Mouse (Mus musculus): Measurements from ENCODE around the gene Dhrs9. TPM values are rescaled to one million over a fixed set of nuclear protein-coding genes. Genes with fewer than 3 reads are reported as not detected.
A peak's percentile ranks its signal among the peaks of the same experiment; 100 is the strongest.
"Not testable (repeated sequence)": the region's sequence is repeated elsewhere in the genome, so short reads cannot be mapped to it uniquely, and the experiment has no call there.

The Dhrs9 gene
- total RNA-seq (2017), result 0.09 and 1.1 TPM in 2 replicates

DNA sequence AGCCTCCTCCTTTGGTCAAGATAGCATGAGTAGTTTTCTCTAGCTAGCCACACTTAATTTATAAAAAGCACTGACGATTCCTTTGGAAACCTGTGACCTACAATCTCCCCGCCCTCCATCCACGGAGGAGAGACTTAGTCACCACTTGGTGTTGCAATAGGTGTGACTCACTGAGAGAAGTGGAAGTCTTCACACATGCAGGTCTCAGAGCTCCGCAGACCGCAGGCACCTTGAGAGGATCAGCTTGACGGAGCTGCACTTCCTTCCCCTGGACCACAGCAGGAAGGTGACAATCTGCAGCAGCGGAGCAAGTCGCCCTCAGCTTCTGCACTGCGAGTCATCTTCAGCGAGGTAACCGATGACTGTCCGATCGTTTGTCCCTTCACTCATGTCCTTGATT is at the start of gene Dhrs9:
Gene Dhrs9 (plus strand): TSS at position 165 of the 400 bp plus-strand sequence.
- ATAC-seq (replicated peaks; ENCODE audit: low read depth, poor library complexity, severe bottlenecking), result peak; percentile 95

DNA sequence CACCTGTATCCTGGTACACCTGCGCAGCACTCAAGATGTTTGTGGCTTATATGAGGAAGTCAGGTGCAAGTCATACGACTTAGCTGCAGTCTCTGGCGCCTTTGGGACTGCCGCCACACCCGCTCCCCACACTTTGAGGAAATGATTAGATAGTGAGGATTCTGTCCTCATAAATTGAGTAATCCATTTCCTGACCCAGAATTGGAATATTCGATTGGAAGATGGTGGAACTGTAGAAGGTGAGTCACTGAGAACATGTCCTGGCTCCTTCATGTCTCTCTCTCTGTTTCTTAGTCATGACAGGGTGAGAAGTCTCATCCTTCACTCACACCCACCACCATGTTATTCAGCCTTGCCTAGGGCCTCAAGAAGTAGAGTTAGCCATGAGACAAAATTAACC is 48.7 kb upstream of the Dhrs9 start:
- not testable (repeated sequence) for ATAC-seq (replicated peaks; ENCODE audit: low read depth, poor library complexity, severe bottlenecking)

DNA sequence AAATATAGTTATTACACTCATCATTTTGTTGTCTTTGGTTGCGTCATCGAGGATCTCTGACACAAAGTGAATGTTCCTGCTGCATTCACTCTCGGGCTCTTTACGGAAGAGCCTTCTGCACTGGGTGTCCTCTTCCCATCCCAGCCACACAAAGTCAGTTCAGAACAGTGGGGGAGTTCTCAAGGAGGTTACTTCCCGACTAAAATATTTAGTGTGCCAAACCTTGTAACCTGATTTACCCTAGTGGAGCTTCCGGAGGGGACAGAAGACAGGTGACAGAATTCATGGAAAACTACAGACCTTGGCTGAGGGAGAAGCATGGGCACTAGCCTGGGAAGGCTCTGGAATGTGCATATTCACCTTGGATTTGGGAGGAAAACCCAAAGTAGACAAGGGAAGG is 38.7 kb upstream of the Dhrs9 start:
- no peak for ATAC-seq (replicated peaks; ENCODE audit: low read depth, poor library complexity, severe bottlenecking)

- ATAC-seq (replicated peaks; ENCODE audit: low read depth, poor library complexity, severe bottlenecking), result no peak
These were observed 37.6 kb upstream of the Dhrs9 start, which contains the start of gene Abcb11 for GRCm38 (mm10) chr2:69342496-69343221. Abcb11 (minus strand) TSS chr2:69342616.

DNA sequence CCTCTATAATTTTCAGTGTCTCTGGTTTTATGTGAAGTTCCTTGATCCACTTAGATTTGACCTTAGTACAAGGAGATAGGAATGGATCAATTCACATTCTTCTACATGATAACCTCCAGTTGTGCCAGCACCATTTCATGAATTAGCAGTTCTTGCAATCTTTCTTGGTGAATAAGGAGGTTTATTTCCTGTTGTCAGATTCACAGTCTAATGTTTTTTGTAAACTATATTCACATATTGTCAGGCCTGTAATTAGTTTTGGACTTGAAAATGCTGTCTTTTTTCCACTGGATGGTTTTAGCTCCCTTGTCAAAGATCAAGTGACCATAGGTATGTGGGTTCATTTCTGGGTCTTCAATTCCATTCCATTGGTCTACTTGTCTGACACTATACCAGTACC is 24.8 kb upstream of the Dhrs9 start:
- ATAC-seq (replicated peaks; ENCODE audit: low read depth, poor library complexity, severe bottlenecking), result peak; percentile 100

DNA sequence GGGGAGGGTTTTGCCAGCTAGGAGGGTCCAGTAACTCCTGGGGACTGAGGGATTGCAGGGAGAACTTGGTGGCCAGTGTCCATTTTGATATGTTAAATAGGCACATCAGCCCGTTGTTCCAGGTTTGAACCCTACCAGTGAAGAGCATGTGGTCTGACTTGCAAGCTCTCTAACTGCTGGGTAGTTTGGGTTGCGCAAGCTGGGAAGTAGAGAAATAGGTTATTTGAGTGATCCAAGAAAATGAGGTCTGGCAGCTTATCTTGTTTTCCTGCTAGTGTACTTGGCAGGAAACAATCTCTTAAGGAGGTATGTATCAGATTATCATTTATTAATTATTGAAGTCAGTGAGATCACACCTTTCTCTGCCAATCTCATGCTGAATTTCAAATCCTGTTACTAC is 15.4 kb upstream of the Dhrs9 start:
- ATAC-seq (replicated peaks; ENCODE audit: low read depth, poor library complexity, severe bottlenecking), result no peak

GRCm38 (mm10) chr2:69365275-69365674 is 15.0 kb upstream of the Dhrs9 start:
- no peak for ATAC-seq (replicated peaks; ENCODE audit: low read depth, poor library complexity, severe bottlenecking)

DNA sequence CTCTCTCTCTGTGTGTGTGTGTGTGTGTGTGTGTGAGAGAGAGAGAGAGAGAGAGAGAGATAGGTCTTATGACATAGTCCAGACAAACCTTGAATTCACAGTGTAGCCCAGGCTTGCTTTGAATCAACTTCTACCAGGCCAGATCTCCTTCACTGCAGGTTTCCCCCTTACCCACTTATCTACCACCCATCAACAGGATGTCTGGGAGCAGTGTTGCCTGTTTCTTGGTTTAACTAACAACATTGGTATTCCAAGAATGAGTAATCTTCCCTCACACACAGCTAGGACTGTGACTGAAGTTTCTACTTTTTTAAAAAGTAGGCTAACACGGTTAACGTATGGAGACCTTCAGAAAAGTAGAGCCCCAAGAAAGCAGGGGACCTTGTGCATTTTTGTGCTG is 3.5 kb upstream of the Dhrs9 start:
- no peak for ATAC-seq (replicated peaks; ENCODE audit: low read depth, poor library complexity, severe bottlenecking)

- no peak for ATAC-seq (replicated peaks; ENCODE audit: low read depth, poor library complexity, severe bottlenecking)
These were observed 444 bp upstream of the Dhrs9 start for GRCm38 (mm10) chr2:69379801-69380200.

DNA sequence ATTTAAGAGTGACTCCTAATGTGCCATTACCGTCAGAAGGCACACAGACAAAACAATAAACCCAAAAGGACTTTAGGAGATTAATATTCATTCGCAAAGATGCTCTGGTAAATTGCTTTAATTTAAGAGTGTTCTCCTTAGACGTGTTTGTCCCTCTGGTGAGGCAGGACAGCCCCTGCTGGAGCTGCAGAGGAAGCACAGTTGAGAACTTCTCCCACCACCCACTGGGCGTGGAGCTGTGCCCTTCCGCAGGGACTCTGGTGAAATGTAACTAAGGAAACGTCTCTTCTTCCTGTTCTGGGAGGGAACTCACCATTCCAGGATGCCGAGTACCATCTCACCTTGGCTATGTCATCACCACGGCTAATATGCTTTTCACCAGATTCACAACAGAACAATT is 1.5 kb downstream of the Dhrs9 start:
- ATAC-seq (replicated peaks; ENCODE audit: low read depth, poor library complexity, severe bottlenecking), result peak; percentile 57

GRCm38 (mm10) chr2:69382838-69383237 is 2.6 kb downstream of the Dhrs9 start:
- peak; percentile 28 for ATAC-seq (replicated peaks; ENCODE audit: low read depth, poor library complexity, severe bottlenecking)

DNA sequence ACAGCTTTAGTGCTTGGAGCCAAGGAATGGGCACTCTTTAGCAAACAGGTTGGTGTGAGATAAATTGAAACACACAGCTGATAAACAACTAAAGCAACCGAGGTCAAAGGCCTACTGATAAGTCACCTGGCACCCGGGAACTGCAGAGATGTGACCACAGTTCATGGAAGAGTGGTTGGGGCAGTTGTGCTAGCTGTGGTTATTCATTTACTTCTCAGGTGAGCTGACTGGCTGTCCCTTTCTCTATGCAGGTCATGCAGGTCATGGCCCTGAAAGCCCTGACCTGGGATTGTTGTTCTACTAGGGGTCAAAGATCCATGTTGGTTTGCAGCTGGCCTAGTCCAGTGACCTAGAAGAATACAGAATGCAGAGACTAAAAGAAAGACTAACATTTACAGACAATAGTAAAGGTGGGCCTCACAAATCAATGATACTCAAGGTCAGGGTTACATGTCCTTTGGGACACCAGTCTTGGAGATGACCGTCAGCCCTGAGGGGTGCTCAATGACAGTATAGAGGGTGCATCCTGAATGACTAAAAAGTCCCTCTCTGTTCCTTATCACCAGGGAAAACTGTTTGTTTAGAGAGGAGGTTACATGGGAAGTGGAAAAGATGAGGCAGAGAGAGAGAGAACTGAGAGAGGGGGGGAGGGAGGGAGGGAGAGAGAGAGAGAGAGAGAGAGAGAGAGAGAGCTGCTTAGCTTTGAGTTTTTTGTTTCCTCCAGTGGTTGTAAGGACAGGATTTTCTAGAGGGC is 6.0 kb downstream of the Dhrs9 start:
- ATAC-seq (replicated peaks; ENCODE audit: low read depth, poor library complexity, severe bottlenecking), result no peak

DNA sequence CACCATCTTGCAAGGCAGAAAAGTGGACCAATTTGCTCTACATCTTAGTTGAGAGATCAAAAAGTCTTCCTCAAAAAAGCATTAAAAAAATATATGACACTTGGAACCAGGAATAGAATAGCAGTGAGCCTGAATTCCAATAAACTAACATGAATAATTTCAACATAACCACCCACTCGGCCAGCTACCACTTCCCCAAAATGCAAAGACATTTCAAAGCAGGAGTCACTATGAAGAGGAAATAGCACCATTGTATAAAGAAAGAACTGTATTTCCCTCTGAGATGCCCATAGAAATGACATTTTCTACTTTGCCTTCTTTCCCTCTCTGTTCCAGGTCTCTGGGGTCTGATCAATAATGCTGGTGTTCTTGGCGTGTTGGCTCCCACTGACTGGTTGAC is 13.7 kb downstream of the Dhrs9 start:
- ATAC-seq (replicated peaks; ENCODE audit: low read depth, poor library complexity, severe bottlenecking), result peak; percentile 76

- ATAC-seq (replicated peaks; ENCODE audit: low read depth, poor library complexity, severe bottlenecking), result no peak
These were observed 15.5 kb downstream of the Dhrs9 start for GRCm38 (mm10) chr2:69395597-69396248.

- ATAC-seq (replicated peaks; ENCODE audit: low read depth, poor library complexity, severe bottlenecking), result no peak
These were observed 16.7 kb downstream of the Dhrs9 start for GRCm38 (mm10) chr2:69396760-69397435.

DNA sequence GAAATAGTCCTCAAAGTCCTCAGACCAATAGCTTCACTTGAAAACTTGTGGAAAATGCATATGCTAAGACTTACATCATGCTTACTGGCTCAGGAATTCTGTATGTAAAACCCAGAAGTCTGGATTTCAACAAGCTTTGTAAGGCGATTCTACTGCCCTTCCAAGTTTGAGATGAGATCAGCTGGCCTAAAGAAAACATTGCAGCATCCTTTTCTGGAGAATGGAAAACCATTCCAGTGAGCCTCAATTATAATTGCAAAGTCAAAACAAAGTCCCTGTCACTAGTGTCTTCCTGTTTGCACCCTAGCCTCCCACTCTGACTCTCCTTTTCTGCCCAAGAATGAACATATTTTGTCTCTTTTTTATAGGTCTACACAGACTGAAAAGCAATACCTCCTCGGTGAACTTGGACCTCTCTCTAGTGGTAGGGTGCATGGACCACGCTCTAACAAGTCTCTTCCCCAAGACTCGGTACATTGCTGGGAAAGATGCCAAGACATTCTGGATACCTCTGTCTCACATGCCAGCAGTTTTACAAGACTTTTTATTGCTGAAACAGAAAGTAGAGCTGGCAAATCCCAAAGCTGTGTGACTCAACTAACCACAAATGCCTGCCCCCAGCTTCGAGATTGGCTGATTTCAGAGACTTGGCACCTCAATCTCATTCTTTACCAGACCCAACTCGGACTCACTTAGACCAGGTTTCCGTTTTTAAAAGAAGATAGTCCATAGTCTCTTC is 20.8 kb downstream of the Dhrs9 start:
- ATAC-seq (replicated peaks; ENCODE audit: low read depth, poor library complexity, severe bottlenecking), result peak; percentile 69

DNA sequence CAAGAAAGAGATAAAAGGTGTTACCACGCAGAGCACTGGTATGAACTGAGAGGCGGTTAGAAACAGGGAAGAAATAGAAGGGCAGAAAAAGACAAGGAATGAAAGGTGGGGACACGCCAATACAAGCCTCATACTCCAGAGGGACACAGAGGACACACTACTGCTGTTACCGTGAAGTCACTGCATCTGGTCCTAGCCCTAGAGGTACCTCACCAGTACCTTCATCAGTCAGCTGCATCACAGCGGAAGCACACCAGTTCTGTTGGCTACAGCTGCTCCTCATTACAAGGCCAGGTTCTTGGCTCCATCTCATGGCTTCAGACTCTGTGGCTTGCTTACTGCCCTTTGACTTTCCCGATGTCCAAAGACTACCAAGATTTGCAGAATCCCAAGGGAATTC is 21.6 kb downstream of the Dhrs9 start:
- ATAC-seq (replicated peaks; ENCODE audit: low read depth, poor library complexity, severe bottlenecking), result no peak

DNA sequence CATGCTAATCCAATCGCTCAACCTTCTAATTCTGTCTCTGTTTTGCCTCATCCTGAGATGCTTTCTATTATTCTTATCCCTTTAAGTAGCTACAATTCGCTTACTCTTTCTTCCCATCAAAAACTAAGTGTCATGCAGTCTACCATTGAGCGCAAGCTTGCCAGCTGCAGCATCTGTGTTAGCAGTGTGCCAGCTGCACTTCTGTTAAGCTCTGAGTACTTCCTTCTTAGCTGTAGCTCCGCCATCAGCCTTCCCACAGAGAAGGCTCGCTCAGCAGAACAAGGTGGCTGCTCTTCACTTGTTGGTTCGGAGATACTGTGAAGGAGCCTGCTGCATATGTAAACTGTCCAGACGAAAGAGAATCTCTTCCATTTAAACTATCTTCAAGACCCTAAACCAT is 22.1 kb downstream of the Dhrs9 start:
- peak; percentile 72 for ATAC-seq (replicated peaks; ENCODE audit: low read depth, poor library complexity, severe bottlenecking)

DNA sequence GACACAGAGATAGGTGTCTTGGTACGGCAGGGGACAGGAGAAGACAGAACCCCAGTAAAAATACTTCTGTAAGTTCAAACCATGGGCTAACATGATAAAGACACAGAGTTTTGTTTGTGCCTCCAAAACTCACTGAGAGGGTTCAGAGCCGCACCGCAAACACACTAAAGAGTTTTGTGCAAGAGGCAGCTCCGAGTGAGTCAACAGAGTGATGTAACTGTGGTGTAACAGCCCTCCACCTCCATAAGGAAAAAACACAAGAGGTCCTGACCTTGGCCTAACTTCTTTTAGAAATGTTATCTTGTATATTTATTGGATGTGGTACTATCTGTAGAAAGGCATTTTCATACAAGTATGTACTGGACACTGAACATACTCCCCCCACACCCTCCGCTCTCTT is 25.4 kb downstream of the Dhrs9 start:
- no peak for ATAC-seq (replicated peaks; ENCODE audit: low read depth, poor library complexity, severe bottlenecking)

- ATAC-seq (replicated peaks; ENCODE audit: low read depth, poor library complexity, severe bottlenecking), result peak; percentile 45
These were observed 34.3 kb downstream of the Dhrs9 start for GRCm38 (mm10) chr2:69414539-69414938.
